Mouse (Mus musculus): ENCODE measurements around the gene Hlf.

The Hlf gene

DNA sequence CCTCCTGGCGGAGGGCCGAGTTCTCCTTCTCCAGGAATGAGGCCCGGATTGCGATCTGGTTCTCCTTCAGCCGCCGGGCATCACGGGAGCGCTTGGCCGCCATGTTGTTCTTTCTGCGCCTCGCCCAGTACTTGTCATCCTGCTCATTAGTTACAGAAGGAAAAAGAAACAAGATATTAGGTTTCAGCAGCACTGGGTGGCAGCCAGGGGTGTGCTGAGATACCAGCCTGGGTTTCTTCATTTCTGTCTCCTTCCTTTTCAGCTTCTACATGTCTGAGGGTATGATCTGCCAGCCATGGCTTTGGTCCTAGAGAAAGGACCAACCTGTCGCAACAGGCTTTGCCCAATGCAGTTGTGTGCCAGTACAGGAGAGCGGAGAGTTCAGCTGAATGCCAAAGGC is 49.9 kb downstream of the Hlf start:
- DNase-seq (ENCODE audit: low spot score in 2 of 2), result no peak

DNA sequence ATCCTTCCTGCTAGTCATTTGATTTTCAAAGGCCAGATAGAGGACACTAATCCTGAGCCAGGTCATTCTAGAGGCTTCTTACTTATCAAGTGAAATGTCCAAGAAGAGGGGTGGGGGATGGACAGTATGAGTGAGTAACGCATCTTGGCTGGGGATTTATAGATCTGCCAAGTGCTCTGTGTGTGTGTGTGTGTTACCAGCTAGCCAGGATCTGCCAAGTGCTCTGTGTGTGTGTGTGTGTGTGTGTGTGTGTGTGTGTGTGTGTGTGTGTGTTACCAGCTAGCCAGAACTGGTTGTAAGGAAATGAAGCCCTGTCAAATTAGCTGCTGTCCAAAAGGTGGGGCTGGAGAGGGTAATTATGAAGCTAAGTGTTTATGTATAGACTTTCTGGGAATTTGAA is 55.9 kb downstream of the Hlf start:
- DNase-seq (ENCODE audit: low spot score in 2 of 2), result no peak

DNA sequence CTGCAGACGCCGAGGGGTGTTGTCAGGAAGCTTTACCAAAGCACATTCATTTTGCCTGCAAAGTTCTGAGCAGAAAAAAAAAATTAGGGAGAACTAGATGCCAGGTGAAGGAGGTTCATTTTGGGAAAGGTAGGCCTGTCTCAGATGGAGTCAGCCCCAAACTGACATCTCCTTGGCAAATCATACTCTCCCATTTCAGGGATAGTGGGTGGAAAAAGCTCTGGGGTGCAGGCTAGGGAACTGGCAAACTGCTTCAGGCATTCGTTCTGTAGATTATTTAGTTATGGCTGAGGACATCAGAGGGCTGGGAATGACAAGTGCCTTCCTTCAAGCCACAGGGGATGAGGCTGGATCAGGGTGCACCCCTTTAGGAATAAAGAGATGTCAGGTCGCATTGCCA is 58.0 kb downstream of the Hlf start:
- DNase-seq (ENCODE audit: low spot score in 2 of 2), result no peak

DNA sequence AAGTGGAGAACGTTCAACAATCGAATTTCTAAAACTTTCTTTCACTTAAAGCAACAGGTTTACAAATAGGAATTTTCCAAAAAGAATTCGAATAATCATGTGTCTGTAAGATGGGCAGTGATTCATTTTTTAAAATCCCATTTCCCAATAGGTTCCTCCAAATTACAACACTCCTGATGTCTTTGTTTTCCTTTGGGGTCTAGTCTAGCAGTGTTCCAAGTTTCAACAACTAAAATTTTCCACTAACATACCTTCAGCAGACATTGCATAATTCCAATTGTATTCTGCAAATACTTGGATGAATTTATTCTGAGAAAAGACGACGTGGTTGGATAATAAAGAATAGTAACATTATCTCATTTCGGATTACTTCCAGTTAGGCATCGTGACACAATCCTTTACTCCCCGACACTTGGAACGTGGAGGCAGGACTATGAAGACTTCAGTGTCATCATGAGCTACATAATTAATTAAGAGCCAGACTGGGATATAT is 60.4 kb downstream of the Hlf start:
- DNase-seq (ENCODE audit: low spot score in 2 of 2), result no peak

DNA sequence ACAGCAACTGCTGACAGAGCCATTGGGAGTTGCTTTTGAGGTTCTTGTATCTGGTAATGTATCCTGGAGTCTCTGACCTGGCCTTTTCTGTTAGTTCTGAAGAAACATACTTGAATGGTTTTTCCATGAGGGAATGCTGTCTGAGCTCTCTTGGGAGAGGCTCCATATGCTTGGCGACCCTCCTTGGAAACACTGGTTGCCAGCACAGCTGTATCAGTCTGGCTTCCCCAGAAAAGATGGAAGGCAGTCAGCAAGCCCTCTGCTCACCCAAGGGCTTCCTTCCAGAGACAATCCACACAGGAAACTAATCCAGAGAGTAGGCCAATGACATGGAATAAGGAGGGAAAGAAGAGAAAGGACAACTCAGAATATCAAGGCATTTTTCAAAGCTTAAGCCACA is 63.9 kb downstream of the Hlf start:
- no peak for DNase-seq (ENCODE audit: low spot score in 2 of 2)

DNA sequence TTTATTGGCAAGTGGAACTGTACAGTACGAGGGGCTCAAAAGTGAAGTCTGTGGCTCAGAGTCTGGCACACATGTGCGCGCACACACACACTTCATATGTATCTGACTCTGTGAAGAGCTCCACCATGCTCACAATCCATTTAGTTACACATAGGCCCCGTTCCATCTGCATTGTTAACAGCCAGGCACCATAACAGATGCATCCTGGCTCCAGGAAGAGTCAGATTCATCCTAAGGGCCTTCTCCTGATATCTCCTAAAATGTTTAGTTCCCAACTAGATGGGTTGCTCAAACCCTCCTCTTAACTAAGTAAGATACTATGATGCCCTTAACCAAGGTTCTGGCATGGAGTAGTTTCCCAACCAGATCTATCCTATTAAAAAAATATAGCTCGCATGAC is 64.5 kb downstream of the Hlf start:
- no peak for DNase-seq (ENCODE audit: low spot score in 2 of 2)

DNA sequence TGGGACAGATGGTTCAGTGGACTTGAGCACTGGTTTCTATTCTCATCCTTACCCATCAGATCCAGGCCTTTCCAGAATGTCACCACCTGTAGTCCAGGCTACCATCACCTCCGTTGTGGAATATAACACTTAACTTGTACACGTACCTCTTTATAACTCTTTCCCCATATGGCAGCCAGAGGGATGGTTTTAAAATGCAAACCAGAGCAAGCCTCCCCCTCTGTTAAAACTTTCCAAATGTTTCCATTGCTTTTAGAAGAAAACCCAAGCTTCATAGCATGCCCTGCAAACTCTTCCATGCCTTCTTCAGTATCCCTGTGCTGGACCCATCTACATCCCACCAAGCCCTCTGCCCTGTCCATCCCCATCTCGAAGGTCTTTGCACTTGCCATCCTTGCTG is 66.1 kb downstream of the Hlf start:
- no peak for DNase-seq (ENCODE audit: low spot score in 2 of 2)

DNA sequence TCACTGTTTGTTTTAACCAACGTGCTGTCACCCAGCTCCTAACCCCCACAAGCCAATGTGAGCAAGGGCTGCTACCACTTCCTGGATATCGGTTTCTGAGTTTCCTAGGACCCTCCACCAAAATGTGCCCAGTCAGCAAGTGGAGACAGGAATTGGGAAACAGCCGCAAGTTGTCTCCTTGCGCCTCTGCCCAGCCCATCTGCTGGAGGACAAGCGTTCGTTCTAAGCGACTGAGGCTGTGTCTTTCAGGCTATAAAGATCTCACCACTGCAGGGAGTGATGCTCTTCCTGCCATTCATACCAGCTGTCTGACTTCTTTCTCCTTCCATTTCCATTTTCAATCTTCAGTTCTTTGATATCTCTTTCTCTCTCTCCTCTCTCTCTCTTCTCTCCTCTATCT is 69.8 kb downstream of the Hlf start:
- DNase-seq (ENCODE audit: low spot score in 2 of 2), result no peak

DNA sequence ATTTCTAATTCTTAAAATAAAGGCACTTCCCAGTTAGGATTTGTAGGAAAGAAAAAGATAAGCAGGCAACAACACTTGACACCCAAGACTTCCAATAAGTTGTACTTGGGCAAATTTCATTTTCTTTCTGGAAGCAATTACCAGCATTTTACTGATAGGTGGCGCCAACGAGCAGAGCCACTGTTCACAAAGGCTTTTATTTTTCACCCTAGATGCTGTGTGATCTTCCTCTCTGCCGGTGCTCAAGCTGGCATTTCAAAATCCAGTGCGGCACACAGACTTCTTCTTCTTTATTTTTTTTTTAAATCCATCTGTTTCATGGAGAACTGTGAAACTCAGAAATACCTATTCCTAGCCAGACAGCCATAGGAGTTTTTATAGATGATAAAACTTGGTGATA is 73.2 kb downstream of the Hlf start:
- no peak for DNase-seq (ENCODE audit: low spot score in 2 of 2)

DNA sequence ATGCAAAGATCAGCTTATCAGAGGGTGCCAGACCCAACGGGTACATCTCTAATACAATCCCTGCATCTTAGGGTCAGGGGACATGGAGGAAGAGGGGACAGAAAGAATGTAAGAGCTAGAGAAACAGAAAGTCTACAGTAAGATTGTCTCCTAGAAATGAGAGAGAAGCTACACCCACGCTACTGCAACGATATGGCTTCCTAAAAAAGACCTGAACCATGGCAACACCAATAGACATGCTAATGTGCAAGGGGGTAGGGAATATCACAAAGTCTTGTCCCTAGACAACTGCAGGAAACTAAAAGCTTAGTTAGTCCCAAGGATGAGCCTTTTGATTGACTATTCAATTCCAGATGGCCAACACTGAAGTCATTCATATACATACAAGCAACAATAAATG is 76.1 kb downstream of the Hlf start:
- DNase-seq (ENCODE audit: low spot score in 2 of 2), result no peak

DNA sequence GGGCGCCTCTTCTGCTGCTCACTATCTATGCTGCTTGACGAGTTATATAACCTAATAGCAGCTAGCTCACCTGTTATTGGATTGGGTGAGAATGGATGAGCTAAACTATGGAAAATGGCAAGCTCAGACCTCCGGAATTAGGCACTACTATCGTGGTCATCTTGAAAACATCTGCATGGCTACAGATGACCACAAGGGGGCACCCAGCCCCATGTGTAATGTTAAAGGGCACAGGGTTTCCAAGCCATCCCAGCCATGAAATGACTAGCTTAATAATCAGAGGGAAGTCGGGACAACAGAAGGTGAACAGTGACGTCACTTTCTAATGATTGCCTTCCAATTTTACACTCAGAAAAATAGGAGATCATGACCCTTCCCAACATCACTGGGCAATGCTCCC is 83.7 kb downstream of the Hlf start:
- DNase-seq (ENCODE audit: low spot score in 2 of 2), result peak in 1 of 2 experiments; percentile 3

DNA sequence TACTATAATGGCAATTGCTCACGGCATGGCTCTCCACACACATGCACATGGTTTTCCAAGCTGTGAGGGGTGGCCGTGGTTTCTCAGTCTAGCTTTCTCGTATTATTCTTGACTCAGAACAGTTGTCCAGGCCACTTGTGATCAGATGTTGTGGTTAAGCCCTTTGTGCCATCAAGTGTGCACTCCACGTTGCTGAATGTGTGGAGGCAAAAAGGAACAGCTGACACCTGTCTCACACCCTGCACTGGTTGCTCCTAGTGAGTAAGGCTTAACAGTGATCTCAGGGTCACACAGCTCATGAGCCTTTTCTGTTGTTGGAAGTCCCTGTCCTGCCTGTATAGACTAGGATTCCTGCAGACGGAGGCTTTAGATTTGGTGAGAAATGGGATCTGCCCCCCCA is 84.6 kb downstream of the Hlf start:
- DNase-seq (ENCODE audit: low spot score in 2 of 2), result no peak

DNA sequence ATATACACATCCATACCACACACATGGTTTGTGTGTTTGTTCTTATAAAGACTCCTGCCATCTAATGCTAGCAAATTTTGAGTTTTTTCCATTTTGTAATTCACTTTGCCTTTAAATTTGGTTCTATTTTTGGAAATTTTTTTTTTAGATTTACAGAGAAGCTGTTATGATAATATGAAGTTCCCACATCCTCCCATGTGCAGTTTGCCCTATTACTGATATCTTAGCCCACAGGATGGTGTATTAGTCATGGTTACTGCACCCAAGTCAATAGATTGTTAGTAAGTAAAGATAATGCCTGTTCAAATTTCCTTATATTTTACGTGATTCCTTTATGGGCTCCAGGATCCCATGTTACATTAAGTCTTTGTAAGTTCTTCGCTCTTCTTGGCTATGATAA is 96.1 kb downstream of the Hlf start:
- no peak for DNase-seq (ENCODE audit: low spot score in 2 of 2)

DNA sequence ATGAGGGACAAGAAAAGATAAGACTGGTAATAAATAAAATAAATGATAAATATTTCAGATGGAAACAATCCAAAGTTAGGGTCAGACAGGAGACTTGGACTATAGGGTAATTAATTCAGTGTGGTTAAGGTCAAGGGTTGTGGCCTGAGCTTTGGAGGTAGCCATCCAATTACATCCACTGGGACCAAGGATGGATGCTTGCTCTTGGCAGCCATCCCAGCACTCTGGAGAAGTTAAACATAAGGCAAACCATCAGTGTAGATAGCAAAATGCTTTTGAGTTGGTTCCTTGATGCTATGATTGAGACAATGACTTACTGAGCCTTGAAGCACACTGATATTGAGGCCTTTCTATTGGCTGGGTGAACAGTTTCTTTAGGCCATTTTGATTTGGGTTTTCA is 97.9 kb downstream of the Hlf start:
- DNase-seq (ENCODE audit: low spot score in 2 of 2), result no peak

DNA sequence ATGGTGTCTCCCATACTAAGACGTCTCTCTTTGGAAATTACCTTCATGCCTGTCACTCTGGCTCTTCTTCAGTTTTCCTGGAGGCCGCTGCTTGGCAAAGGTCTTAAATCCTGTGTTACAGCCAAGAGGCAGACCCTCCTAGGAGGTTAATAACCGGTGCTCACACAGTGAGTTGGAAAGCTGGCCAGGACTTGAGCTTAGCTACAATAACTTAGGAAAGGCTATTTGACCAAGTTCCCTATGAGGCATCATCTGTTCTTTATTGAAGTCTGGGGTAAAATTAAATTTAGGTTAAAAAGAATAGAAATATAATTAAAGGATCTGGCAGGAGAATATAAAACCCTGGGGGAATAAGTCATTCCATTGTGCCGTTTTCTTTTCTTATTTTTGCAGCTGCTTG is 99.5 kb downstream of the Hlf start:
- DNase-seq (ENCODE audit: low spot score in 2 of 2), result no peak

DNA sequence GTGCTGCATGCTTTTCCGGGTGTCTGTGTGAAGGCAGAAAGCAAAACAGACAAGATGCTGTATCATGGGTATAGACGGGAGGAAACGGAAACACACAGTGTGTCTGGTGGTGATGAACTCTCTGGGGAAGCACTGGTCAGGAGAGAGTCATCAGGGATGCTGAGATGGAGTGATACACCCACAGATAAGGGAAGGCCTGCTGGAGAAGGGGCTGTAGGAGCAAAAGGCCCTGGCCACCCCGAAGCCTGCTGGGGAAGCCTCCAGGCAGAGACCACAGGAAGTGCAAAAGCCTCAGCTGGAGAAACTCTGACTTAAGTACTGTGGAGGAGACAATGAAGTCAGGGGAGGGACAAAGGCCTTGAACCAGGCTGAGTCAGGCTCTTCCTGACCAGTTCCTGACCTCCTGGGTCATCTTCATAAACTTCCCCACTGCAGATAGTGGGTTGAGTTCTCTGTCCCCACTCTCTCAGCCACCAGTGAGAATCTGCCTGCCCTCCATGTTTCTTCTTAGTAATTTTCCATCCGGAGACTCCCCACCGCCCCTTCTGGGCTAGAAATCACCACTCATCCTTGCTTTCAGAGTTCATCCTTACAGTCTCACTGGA is 104.0 kb downstream of the Hlf start:
- no peak for DNase-seq (ENCODE audit: low spot score in 2 of 2)

All from spleen, postnatal 14 days (tissue).